Mouse (Mus musculus) stomach, embryonic 16.5 days (tissue): ENCODE results near the gene Otoa. TPM values are rescaled to one million over a fixed set of nuclear protein-coding genes. Genes with fewer than 3 reads are reported as not detected.

Source experiments
- ATAC-seq: fragments of 200-750 bp; cut with Nextera tagmentation; 2 replicates; pipeline ENCODE4 v1.8.0; 2017; ENCODE audit warnings: moderate number of reproducible peaks, moderate TSS enrichment; ENCODE audit not compliant: insufficient read depth, low FRiP score
- H3K27ac ChIP-seq: fragments of 300-500 bp; sonication (generic); 2 replicates; pipeline ENCODE4 v1.5.1; 2014; ENCODE audit warnings: low read length
- H3K27me3 ChIP-seq: fragments of 300-500 bp; sonication (generic); 2 replicates; pipeline ENCODE4 v1.6.1; 2014; ENCODE audit warnings: low read length, control low read depth, mixed read lengths; ENCODE audit not compliant: control insufficient read depth, insufficient read depth
- H3K36me3 ChIP-seq: fragments of 300-500 bp; sonication (generic); 2 replicates; pipeline ENCODE4 v1.6.1; 2014; ENCODE audit warnings: low read length; ENCODE audit not compliant: control insufficient read depth, insufficient read depth
- H3K4me1 ChIP-seq: fragments of 300-500 bp; sonication (generic); 2 replicates; pipeline ENCODE4 v1.6.1; 2014; ENCODE audit warnings: low read length, control low read depth, mixed read lengths; ENCODE audit not compliant: control insufficient read depth, insufficient read depth
- H3K4me2 ChIP-seq: fragments of 300-500 bp; sonication (generic); 2 replicates; pipeline ENCODE4 v1.6.1; 2014; ENCODE audit warnings: low read depth, low read length, mixed read lengths
- H3K4me3 ChIP-seq: fragments of 300-500 bp; sonication (generic); replicated peaks from 2 replicates; pipeline ENCODE4 v1.5.1; 2014; ENCODE audit warnings: mild to moderate bottlenecking, low read length
- H3K9ac ChIP-seq: fragments of 300-500 bp; sonication (generic); 2 replicates; pipeline ENCODE4 v1.6.1; 2014; ENCODE audit warnings: low read length
- H3K9me3 ChIP-seq: fragments of 300-500 bp; sonication (generic); replicated peaks from 2 replicates; pipeline ENCODE4 v1.6.1; 2016; ENCODE audit warnings: low read length, control low read depth; ENCODE audit not compliant: control insufficient read depth
- WGBS: fragments of 180-500 bp; shearing (Covaris S2); extraction: QIAGEN DNeasy Blood & Tissue Kit; methylation state at CpG from one replicate; pipeline ENCODE4 v1.1.7; 2014; 5-methylcytosine and 5-hydroxymethylcytosine counted together
- polyA plus RNA-seq: library from polyadenylated mRNA; unstranded; fragments of >200 nt; fragmentation: Nextera tagmentation; extraction: Ambion mirVana; gene quantifications from 2 replicates; pipeline ENCODE4 v1.2.1, GENCODE M21; 2015

The Otoa gene
- polyA plus RNA-seq, 1 experiment from 2014 or later, result 0.36 TPM

DNA sequence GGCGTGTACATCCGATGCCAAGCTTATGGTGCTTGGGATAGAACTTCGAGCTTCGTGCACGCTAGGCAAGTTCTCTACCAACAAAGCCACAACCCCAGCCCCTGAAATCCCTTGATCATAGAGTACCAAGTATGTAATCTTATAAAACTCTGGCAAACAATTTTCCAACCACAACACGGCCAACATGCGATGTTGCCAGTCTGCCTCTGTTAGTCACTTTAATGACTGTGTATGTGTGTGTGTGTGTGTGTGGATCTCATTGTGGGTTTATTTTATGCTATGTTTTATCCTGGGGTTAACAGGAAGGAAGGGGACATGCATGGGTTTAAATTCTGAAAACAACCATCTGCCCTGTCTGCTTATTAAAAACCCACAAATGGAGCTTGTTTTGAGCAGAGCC is 9.3 kb downstream of the Otoa start:
- Histone ChIP-seq H3K9ac (no peak overlapping the region), H3K4me3 (no peak overlapping the region), H3K9me3 (no peaks in the 10 kb centered on the region), H3K36me3 (no peaks in the 10 kb centered on the region), H3K27ac (no peak overlapping the region), H3K27me3 (no peaks in the 10 kb centered on the region), H3K4me2 (no peak overlapping the region), H3K4me1 (no peaks in the 10 kb centered on the region)
- WGBS, result 80% methylated on average over 7 of the region's 7 CpGs
- ATAC-seq, result no peak

DNA sequence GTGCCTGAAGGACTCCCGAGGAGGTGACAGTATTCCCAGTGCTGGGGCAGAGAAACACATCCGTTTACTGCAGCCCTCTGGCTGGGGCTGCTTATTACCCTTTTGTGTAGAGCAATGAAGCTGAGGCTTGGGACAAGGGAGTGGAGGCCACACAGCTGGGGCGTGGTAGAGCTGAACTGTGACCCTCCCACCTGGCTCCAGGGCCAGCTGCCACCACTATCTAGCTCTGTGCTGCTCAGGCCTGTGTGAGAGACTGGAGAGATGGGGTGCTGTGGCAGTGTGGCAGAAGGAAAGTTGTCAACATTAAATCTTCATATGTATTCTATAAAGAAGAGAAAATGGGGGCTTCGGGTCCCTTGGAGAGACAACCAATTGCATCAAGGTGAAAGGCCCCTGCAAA is 11.6 kb downstream of the Otoa start:
- Histone ChIP-seq H3K9ac (no peak overlapping the region), H3K27ac (no peak overlapping the region), H3K27me3 (no peaks in the 10 kb centered on the region), H3K9me3 (no peaks in the 10 kb centered on the region), H3K36me3 (no peaks in the 10 kb centered on the region), H3K4me3 (no peak overlapping the region), H3K4me1 (no peaks in the 10 kb centered on the region), H3K4me2 (no peak overlapping the region)
- 54% methylated on average over 4 of the region's 4 CpGs for WGBS
- no peak for ATAC-seq

DNA sequence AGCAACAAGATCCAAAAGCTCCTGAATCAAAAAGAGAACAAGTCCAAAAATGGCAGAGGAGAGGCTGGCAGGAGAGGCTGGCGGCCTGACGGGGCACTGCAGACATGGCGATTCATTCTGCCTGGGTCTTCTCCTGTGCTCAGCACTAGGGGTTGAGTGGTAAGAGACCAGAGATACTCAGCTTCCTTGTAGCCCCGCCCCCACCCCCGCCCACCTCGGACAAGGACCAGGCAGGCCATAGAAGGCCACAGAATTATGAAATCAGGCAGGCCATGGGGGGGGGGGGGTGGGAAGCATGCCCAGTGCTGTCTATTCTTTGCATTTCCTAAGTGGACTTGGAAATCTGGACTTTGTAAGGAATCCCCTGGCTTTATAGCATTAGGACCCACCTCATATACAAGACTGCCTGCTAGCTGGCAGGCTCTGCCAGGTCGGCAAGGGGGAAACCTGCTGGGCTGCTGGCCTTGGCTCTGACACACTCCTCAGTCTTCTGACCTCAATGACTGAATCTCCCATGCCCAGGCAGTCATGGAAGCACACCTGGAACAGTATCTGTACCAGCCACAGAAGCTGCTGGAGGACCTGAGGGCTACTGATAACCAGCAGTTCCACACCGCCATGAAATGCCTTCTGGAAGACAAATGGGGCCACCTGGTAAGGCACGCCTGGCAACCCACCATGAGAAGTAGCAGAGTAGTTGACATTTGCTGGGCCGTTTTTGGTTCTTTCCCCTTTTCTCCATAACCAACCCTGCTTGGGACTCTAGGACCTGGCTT is 17.4 kb downstream of the Otoa start:
- no peak overlapping the region for H3K9ac ChIP-seq
- H3K4me3 ChIP-seq, result no peak overlapping the region
- H3K27me3 ChIP-seq, result no peaks in the 10 kb centered on the region
- no peak overlapping the region for H3K27ac ChIP-seq
- no peaks in the 10 kb centered on the region for H3K36me3 ChIP-seq
- WGBS, result 65% methylated on average over 10 of the region's 10 CpGs
- no peaks in the 10 kb centered on the region for H3K9me3 ChIP-seq
- no peak overlapping the region for H3K4me2 ChIP-seq
- ATAC-seq, result peak; percentile 50; the same call in 1 of the 2 replicates
- no peaks in the 10 kb centered on the region for H3K4me1 ChIP-seq

DNA sequence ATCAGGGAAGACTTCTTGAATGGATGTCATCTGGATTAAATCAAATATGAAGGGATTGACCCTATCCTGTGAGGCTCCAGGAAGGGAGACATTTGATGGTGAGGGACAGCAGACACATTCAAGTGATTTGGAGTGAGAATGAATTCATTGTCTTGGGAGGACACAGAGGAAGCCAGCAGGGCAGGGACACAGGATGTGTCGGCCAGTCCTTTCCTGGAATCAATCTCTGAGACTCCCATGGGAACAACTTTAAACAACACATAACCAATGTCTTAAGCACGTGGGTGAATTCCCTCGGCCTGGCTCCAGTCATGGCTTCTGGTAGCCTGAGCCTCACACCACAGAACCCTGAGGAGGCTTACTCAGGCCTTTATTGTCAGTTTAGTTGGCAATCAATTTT is 26.4 kb downstream of the Otoa start:
- WGBS, result 70% methylated on average over 3 of the region's 3 CpGs
- Histone ChIP-seq H3K9me3 (no peaks in the 10 kb centered on the region), H3K27ac (no peak overlapping the region), H3K27me3 (no peaks in the 10 kb centered on the region), H3K9ac (no peak overlapping the region), H3K4me2 (no peak overlapping the region), H3K36me3 (no peaks in the 10 kb centered on the region), H3K4me1 (0 out of 2 replicates have a peak, but pooled peaks cover 6% of the 10 kb centered on the region), H3K4me3 (no peak overlapping the region)
- ATAC-seq, result no peak

DNA sequence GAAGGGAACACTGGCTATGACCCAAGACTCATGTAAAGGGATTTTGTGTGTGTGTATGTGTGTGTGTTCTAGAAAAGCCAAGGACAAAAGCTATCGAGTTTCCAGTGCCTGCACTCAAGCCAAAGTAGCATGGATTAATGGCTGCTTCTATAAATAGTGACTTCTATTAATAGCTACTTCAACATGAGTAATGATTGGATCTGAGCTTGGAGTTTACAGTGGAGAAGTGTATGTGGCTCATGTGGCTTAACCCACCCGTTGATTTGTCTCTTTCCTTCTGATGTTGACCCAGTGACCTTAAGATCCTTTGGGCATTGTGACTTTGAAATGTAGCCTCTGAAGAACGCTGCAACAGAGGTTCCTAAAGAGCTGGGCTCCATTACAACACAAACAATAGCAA is 29.9 kb downstream of the Otoa start:
- 14% methylated on average over 3 of the region's 3 CpGs for WGBS

DNA sequence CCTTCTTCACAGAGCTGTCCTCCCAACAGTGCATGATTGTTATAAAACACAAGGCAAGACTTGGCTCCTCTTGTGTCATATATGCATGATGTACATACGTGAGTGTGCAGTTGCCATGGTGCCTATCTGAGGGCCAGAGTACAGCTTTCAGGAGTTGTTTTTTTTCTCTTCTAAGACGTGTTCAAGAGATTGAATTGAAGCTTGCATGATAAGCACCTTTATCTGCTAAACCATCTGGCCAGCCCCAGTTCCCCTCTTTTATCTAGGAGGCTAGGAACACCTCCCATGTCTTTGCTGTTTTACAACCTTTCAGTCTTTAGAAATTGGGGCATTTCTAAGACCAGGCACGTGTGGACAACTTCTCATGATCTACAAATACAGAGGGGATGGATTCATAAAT is 30.3 kb downstream of the Otoa start:
- Histone ChIP-seq H3K9me3 (no peaks in the 10 kb centered on the region), H3K4me1 (0 out of 2 replicates have a peak, but pooled peaks cover 6% of the 10 kb centered on the region), H3K36me3 (no peaks in the 10 kb centered on the region), H3K9ac (no peak overlapping the region), H3K4me3 (no peak overlapping the region), H3K4me2 (no peak overlapping the region), H3K27me3 (no peaks in the 10 kb centered on the region), H3K27ac (no peak overlapping the region)
- WGBS, result 49% methylated on average over 3 of the region's 3 CpGs
- no peak for ATAC-seq

More for the DNA sequence above, 29.9 kb downstream of the Otoa start:
- H3K36me3 ChIP-seq, result no peaks in the 10 kb centered on the region
- no peak overlapping the region for H3K4me2 ChIP-seq
- no peak overlapping the region for H3K4me3 ChIP-seq
- H3K27me3 ChIP-seq, result no peaks in the 10 kb centered on the region
- no peak overlapping the region for H3K27ac ChIP-seq
- no peaks in the 10 kb centered on the region for H3K9me3 ChIP-seq
- H3K4me1 ChIP-seq, result 0 out of 2 replicates have a peak, but pooled peaks cover 6% of the 10 kb centered on the region
- peak; percentile 72; the same call in 1 of the 2 replicates for ATAC-seq
- H3K9ac ChIP-seq, result no peak overlapping the region

DNA sequence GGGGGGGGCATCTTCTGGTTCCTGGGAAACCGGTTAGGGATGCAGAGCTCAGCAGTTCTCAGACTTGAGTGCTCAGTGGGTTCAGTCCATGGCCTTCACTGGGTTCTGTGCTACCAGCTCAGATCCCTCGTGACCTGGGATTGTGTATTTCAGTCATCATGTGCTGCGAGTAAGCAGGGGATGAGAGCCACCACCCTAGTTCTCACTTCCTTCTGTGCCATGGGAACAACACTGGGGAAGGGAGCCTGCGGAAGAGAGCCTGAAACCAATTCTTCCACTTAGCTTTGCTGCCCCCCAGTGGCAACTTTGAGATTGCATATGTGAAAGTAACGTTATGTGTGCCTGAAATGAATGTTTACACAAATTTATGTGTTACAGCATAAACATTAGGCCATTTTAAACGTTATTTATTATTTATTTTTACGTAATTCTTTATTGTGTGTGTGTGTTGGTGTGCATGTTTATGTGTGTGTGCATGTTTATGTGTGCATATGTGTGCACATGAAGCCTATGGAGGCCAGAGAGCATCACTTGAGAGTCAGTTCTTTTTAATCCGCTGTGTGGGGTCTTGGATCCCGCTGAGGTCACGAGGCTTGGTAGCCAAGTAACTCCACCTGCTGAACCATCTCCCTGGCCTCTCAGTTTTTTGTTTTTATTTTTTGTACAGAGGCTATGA is 38.8 kb downstream of the Otoa start:
- Histone ChIP-seq H3K9me3 (no peaks in the 10 kb centered on the region), H3K4me1 (no peaks in the 10 kb centered on the region), H3K4me3 (no peak overlapping the region), H3K4me2 (no peak overlapping the region), H3K36me3 (no peaks in the 10 kb centered on the region), H3K27me3 (no peaks in the 10 kb centered on the region), H3K27ac (no peak overlapping the region), H3K9ac (no peak overlapping the region)
- ATAC-seq, result peak; percentile 68; the same call in 1 of the 2 replicates
- 11% methylated on average over 10 of the region's 10 CpGs for WGBS

DNA sequence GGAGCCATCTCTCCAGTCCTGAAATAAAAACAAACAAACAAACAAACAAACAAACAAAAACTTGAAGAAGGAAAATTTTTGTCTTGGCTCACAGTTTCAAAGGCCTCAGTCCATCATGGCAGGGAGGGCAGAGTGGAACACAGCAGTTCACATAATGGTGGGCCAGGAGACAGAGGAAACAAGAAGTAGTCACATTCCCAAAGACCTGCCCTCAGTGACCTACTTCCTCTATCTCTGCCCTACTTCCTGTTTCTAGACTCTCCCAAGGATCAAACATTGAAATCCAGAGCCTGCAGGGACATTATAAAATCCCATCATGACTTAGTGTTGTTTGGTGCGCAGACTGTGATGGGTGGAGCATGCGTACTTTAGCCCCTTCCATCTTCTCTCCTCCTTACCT is 49.4 kb downstream of the Otoa start:
- Histone ChIP-seq H3K4me2 (no peak overlapping the region), H3K27ac (no peak overlapping the region), H3K36me3 (no peaks in the 10 kb centered on the region), H3K9ac (no peak overlapping the region), H3K4me1 (no peaks in the 10 kb centered on the region), H3K27me3 (no peaks in the 10 kb centered on the region), H3K4me3 (no peak overlapping the region), H3K9me3 (no peaks in the 10 kb centered on the region)
- 98% methylated on average over 2 of the region's 2 CpGs for WGBS
- no peak for ATAC-seq

DNA sequence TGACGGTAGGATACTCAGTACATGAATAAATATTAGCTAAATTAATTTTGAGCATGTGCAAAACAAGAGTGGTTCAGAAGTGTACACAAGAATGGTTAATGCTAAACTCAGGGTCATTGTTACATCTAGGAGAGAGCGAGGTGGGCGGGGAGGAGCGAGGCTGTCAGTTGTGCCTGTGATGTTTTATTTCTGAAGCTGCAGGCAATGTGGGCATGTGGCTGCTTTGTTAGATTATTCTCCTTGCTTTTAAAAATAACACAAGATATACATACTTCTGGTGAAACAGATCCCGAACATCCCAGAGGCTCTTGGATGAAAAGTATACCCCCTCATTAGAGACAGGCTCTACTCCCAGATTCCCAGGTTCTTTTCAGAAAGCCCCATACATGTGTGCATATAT is 59.8 kb downstream of the Otoa start:
- no peak overlapping the region for H3K4me2 ChIP-seq
- no peak overlapping the region for H3K4me3 ChIP-seq
- WGBS, result 58% methylated on average over 5 of the region's 5 CpGs

More for the DNA sequence above, 59.8 kb downstream of the Otoa start:
- H3K36me3 ChIP-seq, result no peaks in the 10 kb centered on the region
- no peak for ATAC-seq
- H3K9ac ChIP-seq, result no peak overlapping the region
- no peaks in the 10 kb centered on the region for H3K9me3 ChIP-seq
- no peaks in the 10 kb centered on the region for H3K27me3 ChIP-seq
- no peaks in the 10 kb centered on the region for H3K4me1 ChIP-seq
- no peak overlapping the region for H3K27ac ChIP-seq
